16 mouse cellular contexts compared by ENCODE assay signal in the genomic region with DNA sequence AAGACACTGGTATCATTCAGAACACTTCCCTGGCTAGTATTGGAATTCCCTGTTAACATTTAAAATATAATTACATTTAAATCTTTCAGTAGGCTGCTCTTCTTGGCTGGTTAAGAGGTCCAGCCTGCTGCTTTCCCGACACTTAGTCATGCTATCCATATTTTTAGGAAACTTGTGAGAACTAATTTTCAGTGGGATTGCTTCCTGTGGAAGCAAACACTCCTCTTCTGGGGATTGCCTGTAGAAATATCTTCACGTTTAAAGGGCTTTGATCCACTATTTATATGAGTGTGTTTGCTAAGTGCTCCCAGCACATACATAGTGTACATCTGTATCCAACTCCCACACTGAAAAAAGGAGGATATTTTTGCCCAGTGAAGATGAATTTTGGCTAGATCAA.
DNase-seq lines count a peak whose midpoint lies in the region.
"Had no signal": no experiment of that assay in that cellular context is flagged by ENCODE, and none has a peak within 500 bp of the region (broad histone marks: within the 10 kb centered on the region; RNA-seq: fewer than 3 reads in every experiment).

No protein-coding gene starts in this region.

- intact Hi-C loops in left cerebral cortex, postnatal 25 days (cut with DNase I): loop anchor here (5.0 kb wide), 2 partner anchors 120 to 400 kb away; no protein-coding TSS in a partner anchor

- DNase-seq in frontal cortex, postnatal 36 days (ENCODE audit: low spot score in 2 of 2): peak; percentile 10 to 39
- DNase-seq in frontal cortex, postnatal 14 days (ENCODE audit: low spot score in 2 of 2): no peak
- DNase-seq in right cerebral cortex, adult 18-20 months: peak; percentile 11
- no peak for DNase-seq in right cerebral cortex, postnatal 14 days
- DNase-seq in left cerebral cortex, postnatal 25 days (ENCODE audit: low spot score in 2 of 2): peak; percentile 4 to 77
- DNase-seq in telencephalon, adult 2 months (ENCODE audit: low read depth, low spot score): peak; percentile 50
- DNase-seq in kidney, adult 18-20 months: no peak
- DNase-seq: adrenal gland, adult 8-10 months; adrenal gland, postnatal 36 days; cerebellum, adult 11-12 months; cerebellum, adult 9-10 months; cerebellum, postnatal 25 days; gastrocnemius, postnatal 36 days; heart, adult 11 months; heart, postnatal 10 days; heart, postnatal 4 days had no signal

Comparison
In these comparisons a context has a peak if more than half of its experiments do, and no peak if none do; other contexts are left out.
1. DNase-seq: peak in frontal cortex, postnatal 36 days (2 of 2), right cerebral cortex, adult 18-20 months (single experiment), left cerebral cortex, postnatal 25 days (2 of 2) and telencephalon, adult 2 months (single experiment); none in frontal cortex, postnatal 14 days (0 of 2), right cerebral cortex, postnatal 14 days (single experiment) and kidney, adult 18-20 months (single experiment).